Mouse (Mus musculus): ENCODE measurements at regions not wholly inside any gene's neighbourhood (a gene's known extent, or its start where the extent isn't known, plus 50 kb on each side); places are given as distances from the start of the nearest gene placed in this dataset.

DNA sequence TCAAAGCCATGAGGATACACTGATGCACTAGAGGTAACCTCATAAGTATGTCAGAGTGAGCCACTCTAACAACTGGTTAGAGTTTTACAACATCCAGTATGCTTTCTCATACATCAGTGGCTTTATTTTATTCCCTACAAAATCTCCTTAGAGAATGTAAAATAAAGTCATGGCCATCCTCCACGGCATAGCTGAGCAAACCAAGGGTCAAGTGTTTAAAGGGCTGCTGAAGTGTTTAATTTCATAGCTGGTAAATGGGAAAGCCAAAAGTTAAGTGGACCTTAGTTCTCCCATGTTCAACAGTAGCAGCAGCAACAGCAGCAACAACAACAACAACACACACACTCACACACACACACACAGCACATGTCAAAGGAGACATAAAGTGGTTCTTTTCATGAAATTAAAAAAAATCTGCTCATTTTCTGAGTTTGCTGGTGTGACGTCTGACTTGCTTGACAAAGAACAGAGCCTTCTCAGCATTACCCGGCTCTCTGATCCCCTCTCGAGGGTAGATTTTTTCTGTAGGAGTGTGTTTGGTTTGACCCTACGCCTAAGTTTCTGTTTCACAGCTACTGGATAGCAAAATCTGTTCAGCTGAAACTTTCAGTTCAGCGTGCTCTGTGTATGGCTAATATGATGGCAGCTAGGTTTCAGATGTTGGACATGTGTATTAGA lies 693.3 kb downstream of the Ttll7 start:
- no peak for TF ChIP-seq CTCF (IDR thresholded peaks at IDR 0.05; ENCODE audit: insufficient read depth, low read length)
- no peak for TF ChIP-seq POLR2A (IDR thresholded peaks at IDR 0.05; ENCODE audit: borderline replicate concordance, extremely low read depth, low read depth, low read length)
